Mouse (Mus musculus): ENCODE data around the gene 1190002N15Rik. TPM values are rescaled to one million over a fixed set of nuclear protein-coding genes. Genes with fewer than 3 reads are reported as not detected.
A peak's percentile ranks its signal among the peaks of the same experiment; 100 is the strongest.

Gene 1190002N15Rik
- polyA plus RNA-seq, 1 experiment from 2014 or later = 56.2 TPM

- Histone ChIP-seq H3K36me3 (ENCODE audit: control insufficient read depth, insufficient read depth, low read length) (no peaks in the 10 kb centered on the region), H3K4me1 (ENCODE audit: control insufficient read depth in 2 of 2, insufficient read depth in 2 of 2, low read length in 2 of 2) (peaks cover 2 to 16% of the 10 kb centered on the region in 2 experiments; a peak in 3 of 4 replicates), H3K4me3 (ENCODE audit: control insufficient read depth in 1 of 2, insufficient read depth in 1 of 2, low read depth in 1 of 2, low read length in 2 of 2) (peak overlapping the region; percentile 66 to 79), H3K9ac (ENCODE audit: low read length) (peak overlapping the region; percentile 95), H3K27me3 (ENCODE audit: control insufficient read depth, insufficient read depth, low read length) (no peaks in the 10 kb centered on the region), H3K9me3 (ENCODE audit: control insufficient read depth, low read length) (no peaks in the 10 kb centered on the region), H3K4me2 (ENCODE audit: low read length) (peak overlapping the region; percentile 65), H3K27ac (replicated peaks in 1 of 2; ENCODE audit: control insufficient read depth in 1 of 2, insufficient read depth in 1 of 2, low read depth in 2 of 2, low read length in 2 of 2) (peak overlapping the region; percentile 94 to 98)
- under 1% methylated on average over 102 of the region's 103 CpGs for WGBS
- ATAC-seq (ENCODE audit: insufficient number of reproducible peaks, insufficient read depth, low FRiP score, low read depth) = peak; percentile 36
Measured at GRCm38 (mm10) chr9:94537051-94537917, 597 bp downstream of the 1190002N15Rik start.

DNA sequence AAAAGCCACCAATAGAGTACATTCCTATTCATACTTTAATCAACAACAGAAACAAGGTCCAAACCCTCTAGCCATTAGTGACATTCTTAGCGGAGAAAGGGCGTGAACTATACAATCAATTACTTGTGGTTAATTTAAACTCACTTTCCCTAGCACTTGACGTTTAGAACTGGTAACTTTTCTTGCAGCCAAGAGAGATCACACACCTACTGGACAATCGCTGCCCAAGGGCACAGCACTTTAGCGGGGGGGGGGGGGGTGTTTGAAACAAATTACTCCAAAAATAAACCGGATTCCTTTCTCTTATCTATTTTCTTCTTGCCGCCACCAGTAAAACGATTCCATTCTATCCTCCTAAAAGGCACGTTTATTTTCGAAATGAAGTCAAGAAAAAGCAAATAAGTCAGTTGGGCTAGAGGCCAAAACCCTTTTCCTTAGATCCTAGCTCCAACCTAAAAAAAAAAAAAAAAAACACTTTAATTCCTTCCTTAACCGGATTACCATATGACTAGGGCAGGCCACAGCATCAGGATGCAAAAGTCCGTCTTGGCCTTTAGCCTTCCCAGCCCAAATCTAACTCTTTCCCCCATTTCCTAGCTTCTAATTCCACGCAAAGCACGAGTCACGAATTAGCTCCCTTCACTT lies 1.5 kb downstream of the 1190002N15Rik start:
- ATAC-seq (ENCODE audit: insufficient number of reproducible peaks, insufficient read depth, low FRiP score, low read depth) = no peak
- peak overlapping the region; percentile 65 for H3K4me2 ChIP-seq (ENCODE audit: low read length)
- peaks cover 2 to 24% of the 10 kb centered on the region in 2 experiments; a peak in 3 of 4 replicates for H3K4me1 ChIP-seq (ENCODE audit: control insufficient read depth in 2 of 2, insufficient read depth in 2 of 2, low read length in 2 of 2)
- peak overlapping the region; percentile 94 to 98 for H3K27ac ChIP-seq (replicated peaks in 1 of 2; ENCODE audit: control insufficient read depth in 1 of 2, insufficient read depth in 1 of 2, low read depth in 2 of 2, low read length in 2 of 2)
- no peaks in the 10 kb centered on the region for H3K27me3 ChIP-seq (ENCODE audit: control insufficient read depth, insufficient read depth, low read length)
- no peaks in the 10 kb centered on the region for H3K9me3 ChIP-seq (ENCODE audit: control insufficient read depth, low read length)
- 1% methylated on average over 15 of the region's 15 CpGs for WGBS
- no peaks in the 10 kb centered on the region for H3K36me3 ChIP-seq (ENCODE audit: control insufficient read depth, insufficient read depth, low read length)
- peak overlapping the region; percentile 66 to 79 for H3K4me3 ChIP-seq (ENCODE audit: control insufficient read depth in 1 of 2, insufficient read depth in 1 of 2, low read depth in 1 of 2, low read length in 2 of 2)
- H3K9ac ChIP-seq (ENCODE audit: low read length) = peak overlapping the region; percentile 95

- Histone ChIP-seq H3K9ac (ENCODE audit: low read length) (peak overlapping the region; percentile 95), H3K9me3 (ENCODE audit: control insufficient read depth, low read length) (no peaks in the 10 kb centered on the region), H3K4me1 (ENCODE audit: control insufficient read depth in 2 of 2, insufficient read depth in 2 of 2, low read length in 2 of 2) (peaks cover 6 to 38% of the 10 kb centered on the region in 2 experiments), H3K4me2 (ENCODE audit: low read length) (peak overlapping the region; percentile 65), H3K27me3 (ENCODE audit: control insufficient read depth, insufficient read depth, low read length) (no peaks in the 10 kb centered on the region), H3K4me3 (ENCODE audit: control insufficient read depth in 1 of 2, insufficient read depth in 1 of 2, low read depth in 1 of 2, low read length in 2 of 2) (peak overlapping the region in 1 of 2 experiments; percentile 79; a peak in 2 of 4 replicates), H3K36me3 (ENCODE audit: control insufficient read depth, insufficient read depth, low read length) (no peaks in the 10 kb centered on the region), H3K27ac (replicated peaks in 1 of 2; ENCODE audit: control insufficient read depth in 1 of 2, insufficient read depth in 1 of 2, low read depth in 2 of 2, low read length in 2 of 2) (no peak overlapping the region)
- ATAC-seq (ENCODE audit: insufficient number of reproducible peaks, insufficient read depth, low FRiP score, low read depth) = no peak
Measured at GRCm38 (mm10) chr9:94534795-94535194, 3.1 kb downstream of the 1190002N15Rik start.

GRCm38 (mm10) chr9:94534226-94534625 lies 3.7 kb downstream of the 1190002N15Rik start:
- Histone ChIP-seq H3K36me3 (ENCODE audit: control insufficient read depth, insufficient read depth, low read length) (no peaks in the 10 kb centered on the region), H3K9ac (ENCODE audit: low read length) (peak overlapping the region; percentile 51), H3K27me3 (ENCODE audit: control insufficient read depth, insufficient read depth, low read length) (no peaks in the 10 kb centered on the region), H3K4me1 (ENCODE audit: control insufficient read depth in 2 of 2, insufficient read depth in 2 of 2, low read length in 2 of 2) (peaks cover 6 to 40% of the 10 kb centered on the region in 2 experiments), H3K4me3 (ENCODE audit: control insufficient read depth in 1 of 2, insufficient read depth in 1 of 2, low read depth in 1 of 2, low read length in 2 of 2) (peak overlapping the region; percentile 16 to 79; a peak in 3 of 4 replicates), H3K4me2 (ENCODE audit: low read length) (peak overlapping the region; percentile 65), H3K27ac (replicated peaks in 1 of 2; ENCODE audit: control insufficient read depth in 1 of 2, insufficient read depth in 1 of 2, low read depth in 2 of 2, low read length in 2 of 2) (peak overlapping the region; percentile 49 to 66), H3K9me3 (ENCODE audit: control insufficient read depth, low read length) (no peaks in the 10 kb centered on the region)
- ATAC-seq (ENCODE audit: insufficient number of reproducible peaks, insufficient read depth, low FRiP score, low read depth) = no peak
- WGBS = 32% methylated on average over 2 of the region's 2 CpGs

GRCm38 (mm10) chr9:94533641-94534040 lies 4.2 kb downstream of the 1190002N15Rik start:
- no peak for ATAC-seq (ENCODE audit: insufficient number of reproducible peaks, insufficient read depth, low FRiP score, low read depth)
- 11% methylated on average over 4 of the region's 4 CpGs for WGBS
- no peaks in the 10 kb centered on the region for H3K36me3 ChIP-seq (ENCODE audit: control insufficient read depth, insufficient read depth, low read length)
- peak overlapping the region in 1 of 2 experiments; percentile 79; a peak in 3 of 4 replicates for H3K4me3 ChIP-seq (ENCODE audit: control insufficient read depth in 1 of 2, insufficient read depth in 1 of 2, low read depth in 1 of 2, low read length in 2 of 2)
- peak overlapping the region; percentile 51 for H3K9ac ChIP-seq (ENCODE audit: low read length)
- H3K4me1 ChIP-seq (ENCODE audit: control insufficient read depth in 2 of 2, insufficient read depth in 2 of 2, low read length in 2 of 2) = peaks cover 6 to 42% of the 10 kb centered on the region in 2 experiments
- H3K27me3 ChIP-seq (ENCODE audit: control insufficient read depth, insufficient read depth, low read length) = no peaks in the 10 kb centered on the region
- peak overlapping the region; percentile 65 for H3K4me2 ChIP-seq (ENCODE audit: low read length)
- no peaks in the 10 kb centered on the region for H3K9me3 ChIP-seq (ENCODE audit: control insufficient read depth, low read length)
- H3K27ac ChIP-seq (replicated peaks in 1 of 2; ENCODE audit: control insufficient read depth in 1 of 2, insufficient read depth in 1 of 2, low read depth in 2 of 2, low read length in 2 of 2) = peak overlapping the region; percentile 14 to 66; a peak in 3 of 4 replicates

GRCm38 (mm10) chr9:94529987-94530386 lies 7.9 kb downstream of the 1190002N15Rik start:
- no peaks in the 10 kb centered on the region for H3K27me3 ChIP-seq (ENCODE audit: control insufficient read depth, insufficient read depth, low read length)
- no peaks in the 10 kb centered on the region for H3K36me3 ChIP-seq (ENCODE audit: control insufficient read depth, insufficient read depth, low read length)
- H3K9ac ChIP-seq (ENCODE audit: low read length) = no peak overlapping the region
- H3K4me3 ChIP-seq (ENCODE audit: control insufficient read depth in 1 of 2, insufficient read depth in 1 of 2, low read depth in 1 of 2, low read length in 2 of 2) = no peak overlapping the region
- H3K9me3 ChIP-seq (ENCODE audit: control insufficient read depth, low read length) = no peaks in the 10 kb centered on the region
- no peak overlapping the region for H3K27ac ChIP-seq (replicated peaks in 1 of 2; ENCODE audit: control insufficient read depth in 1 of 2, insufficient read depth in 1 of 2, low read depth in 2 of 2, low read length in 2 of 2)
- no peak overlapping the region for H3K4me2 ChIP-seq (ENCODE audit: low read length)
- H3K4me1 ChIP-seq (ENCODE audit: control insufficient read depth in 2 of 2, insufficient read depth in 2 of 2, low read length in 2 of 2) = peaks cover 6 to 55% of the 10 kb centered on the region in 2 experiments
- ATAC-seq (ENCODE audit: insufficient number of reproducible peaks, insufficient read depth, low FRiP score, low read depth) = no peak

DNA sequence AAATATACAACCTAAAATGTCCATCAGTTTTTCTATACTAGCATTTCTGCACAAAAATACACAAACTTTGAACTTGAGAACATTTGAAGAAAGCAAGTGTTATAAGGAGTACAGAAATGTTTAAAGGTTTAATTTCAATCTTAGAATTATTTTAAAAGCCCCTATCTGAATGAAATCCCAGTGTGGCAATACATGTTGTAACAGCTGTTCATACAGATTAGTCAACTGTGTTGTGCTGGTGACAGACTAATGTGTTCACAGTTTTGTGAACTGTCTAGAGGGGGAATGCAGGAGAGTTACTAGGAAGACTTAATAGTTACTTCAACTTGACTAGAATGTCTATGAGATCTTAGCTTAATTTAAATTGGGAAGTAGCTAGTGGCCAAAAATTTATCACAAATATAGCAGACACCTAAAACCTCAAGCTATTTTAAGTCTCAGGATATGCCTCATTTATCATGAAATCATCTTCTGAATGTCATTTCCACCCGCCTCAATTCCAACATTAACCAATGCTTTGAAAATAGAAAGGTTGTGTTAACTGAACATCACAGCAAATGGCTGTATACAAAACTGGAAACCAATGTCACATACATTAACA lies 8.6 kb downstream of the 1190002N15Rik start:
- no peak overlapping the region for H3K4me3 ChIP-seq (ENCODE audit: control insufficient read depth in 1 of 2, insufficient read depth in 1 of 2, low read depth in 1 of 2, low read length in 2 of 2)
- no peak overlapping the region for H3K9ac ChIP-seq (ENCODE audit: low read length)
- H3K4me2 ChIP-seq (ENCODE audit: low read length) = peak overlapping the region; percentile 4; the same call in 1 of the 2 replicates
- H3K4me1 ChIP-seq (ENCODE audit: control insufficient read depth in 2 of 2, insufficient read depth in 2 of 2, low read length in 2 of 2) = peaks cover 6 to 57% of the 10 kb centered on the region in 2 experiments
- no peaks in the 10 kb centered on the region for H3K9me3 ChIP-seq (ENCODE audit: control insufficient read depth, low read length)
- ATAC-seq (ENCODE audit: insufficient number of reproducible peaks, insufficient read depth, low FRiP score, low read depth) = no peak
- no peaks in the 10 kb centered on the region for H3K36me3 ChIP-seq (ENCODE audit: control insufficient read depth, insufficient read depth, low read length)
- no peak overlapping the region for H3K27ac ChIP-seq (replicated peaks in 1 of 2; ENCODE audit: control insufficient read depth in 1 of 2, insufficient read depth in 1 of 2, low read depth in 2 of 2, low read length in 2 of 2)
- 23% methylated on average over 1 of the region's 1 CpGs for WGBS
- H3K27me3 ChIP-seq (ENCODE audit: control insufficient read depth, insufficient read depth, low read length) = no peaks in the 10 kb centered on the region

All from heart, embryonic 14.5 days (tissue).